Mouse (Mus musculus) bone marrow, adult 2 months (tissue): ENCODE results near the gene Cass4.

Source experiments
- CTCF ChIP-seq: fragments of 200-500 bp; IDR thresholded peaks from 2 replicates; pipeline ENCODE4 v1.5.1; 2011; ENCODE audit warnings: low read length, control low read depth; ENCODE audit not compliant: control insufficient read depth, insufficient read depth
- POLR2A ChIP-seq: fragments of 200-500 bp; IDR thresholded peaks from 2 replicates; pipeline ENCODE4 v1.6.1; 2011; ENCODE audit warnings: low read depth, mild to moderate bottlenecking, control low read depth, low read length, borderline replicate concordance; ENCODE audit not compliant: control insufficient read depth

- no peak for TF ChIP-seq CTCF
- TF ChIP-seq POLR2A = no peak
Observed at GRCm38 (mm10) chr2:172481654-172482385, 88.2 kb downstream of the Cass4 start.
